Mouse (Mus musculus) ES-E14 (cell line): ENCODE measurements around the gene Tmem59l.

Experiments
- CHD2 ChIP-seq: IDR thresholded peaks from 2 replicates; pipeline ENCODE4 v1.6.1; 2014; ENCODE audit warnings: mild to moderate bottlenecking, low read depth, low read length, inconsistent platforms
- HCFC1 ChIP-seq: IDR thresholded peaks from 2 replicates; pipeline ENCODE4 v1.6.1; 2012; ENCODE audit warnings: low read length, inconsistent platforms, borderline replicate concordance; ENCODE audit not compliant: insufficient read depth
- MAFK ChIP-seq: IDR thresholded peaks from 2 replicates; pipeline ENCODE4 v1.6.1; 2014; ENCODE audit warnings: mild to moderate bottlenecking, low read depth, low read length, inconsistent platforms; ENCODE audit not compliant: insufficient read depth
- ZC3H11A ChIP-seq: IDR thresholded peaks from 2 replicates; pipeline ENCODE4 v1.6.1; 2012; ENCODE audit warnings: low read depth, mild to moderate bottlenecking, inconsistent platforms, low read length, borderline replicate concordance
- ZNF384 ChIP-seq: IDR thresholded peaks from 2 replicates; pipeline ENCODE4 v1.6.1; 2012; ENCODE audit warnings: low read depth, low read length, inconsistent platforms

GRCm38 (mm10) chr8:70511770-70512169 is 24.6 kb upstream of the Tmem59l start:
- TF ChIP-seq CHD2 (no peak), ZNF384 (no peak), MAFK (no peak), HCFC1 (no peak), ZC3H11A (no peak)
